Mouse (Mus musculus) lung, embryonic 14.5 days (tissue): ENCODE data around the gene Nop14. TPM values are rescaled to one million over a fixed set of nuclear protein-coding genes. Genes with fewer than 3 reads are reported as not detected.

Source experiments
- ATAC-seq: fragments of 200-750 bp; cut with Nextera tagmentation; 2 replicates; pipeline ENCODE4 v1.8.0; 2017; ENCODE audit warnings: mild to moderate bottlenecking, moderate TSS enrichment, moderate library complexity; ENCODE audit not compliant: insufficient read depth
- DNase-seq: peaks from one replicate; pipeline ENCODE4 v3.0.0-alpha.2; 2015
- H3K27ac ChIP-seq: fragments of 300-500 bp; sonication (generic); 2 replicates; pipeline ENCODE4 v1.5.1; 2014; ENCODE audit warnings: low read depth, mild to moderate bottlenecking, moderate library complexity
- H3K27me3 ChIP-seq: fragments of 300-500 bp; sonication (generic); 2 replicates; pipeline ENCODE4 v1.6.1; 2014; ENCODE audit warnings: low read length, control low read depth; ENCODE audit not compliant: insufficient read depth
- H3K36me3 ChIP-seq: fragments of 300-500 bp; sonication (generic); 2 replicates; pipeline ENCODE4 v1.6.1; 2014; ENCODE audit warnings: control low read depth; ENCODE audit not compliant: insufficient read depth
- H3K4me1 ChIP-seq: fragments of 300-500 bp; sonication (generic); 2 replicates; pipeline ENCODE4 v1.6.1; 2014; ENCODE audit warnings: antibody characterized with exemption, control low read depth; ENCODE audit not compliant: insufficient read depth
- H3K4me2 ChIP-seq: fragments of 300-500 bp; sonication (generic); 2 replicates; pipeline ENCODE4 v1.6.1; 2014; ENCODE audit warnings: mild to moderate bottlenecking
- H3K4me3 ChIP-seq: fragments of 300-500 bp; sonication (generic); 2 replicates; pipeline ENCODE4 v1.5.1; 2014; ENCODE audit warnings: low read depth, low read length
- H3K9ac ChIP-seq: fragments of 300-500 bp; sonication (generic); 2 replicates; pipeline ENCODE4 v1.6.1; 2014
- H3K9me3 ChIP-seq: fragments of 300-500 bp; sonication (generic); 2 replicates; pipeline ENCODE4 v1.6.1; 2016; ENCODE audit warnings: low read depth, low read length, control low read depth
- CTCF ChIP-seq: IDR thresholded peaks from 2 replicates; pipeline ENCODE4 v1.5.1; 2016; ENCODE audit warnings: antibody characterized with exemption, low read depth
- WGBS: fragments of 180-500 bp; shearing (Covaris S2); extraction: QIAGEN DNeasy Blood & Tissue Kit; methylation state at CpG from one replicate; pipeline ENCODE4 v1.1.7; 2014; 5-methylcytosine and 5-hydroxymethylcytosine counted together
- polyA plus RNA-seq: library from polyadenylated mRNA; unstranded; fragments of >200 nt; fragmentation: Nextera tagmentation; extraction: Ambion mirVana; gene quantifications from 2 replicates; pipeline ENCODE4 v1.2.1, GENCODE M21; 2014

Gene Nop14
- polyA plus RNA-seq, 1 experiment from 2014 or later: 23.9 TPM

DNA sequence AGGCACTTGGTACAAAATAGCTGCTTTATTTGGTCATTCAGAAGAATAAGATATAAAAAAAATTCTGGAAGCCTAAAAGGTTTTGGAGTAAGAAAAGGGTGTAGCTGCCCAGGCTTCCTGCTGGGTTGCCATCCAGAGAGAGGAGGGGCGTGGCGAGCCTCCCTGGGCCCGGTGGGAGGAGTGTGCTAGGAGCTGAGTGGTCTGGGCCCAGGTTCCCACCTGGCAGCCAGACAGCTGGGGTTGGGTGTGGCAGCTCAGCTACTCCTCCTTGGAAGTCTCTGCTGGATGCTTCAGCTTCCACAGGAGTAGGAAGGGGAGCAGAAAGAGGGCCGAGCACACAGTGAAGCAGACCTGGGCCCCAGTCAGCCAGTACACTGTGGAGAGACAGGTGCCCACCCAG is 26.3 kb downstream of the Nop14 start:
- no peak for TF ChIP-seq CTCF
- Histone ChIP-seq H3K4me2 (no peak overlapping the region), H3K9ac (no peak overlapping the region), H3K27me3 (no peaks in the 10 kb centered on the region), H3K4me3 (no peak overlapping the region), H3K9me3 (no peaks in the 10 kb centered on the region), H3K36me3 (peaks cover 80% of the 10 kb centered on the region), H3K27ac (no peak overlapping the region), H3K4me1 (peaks cover 6% of the 10 kb centered on the region; the same call in 1 of the 2 replicates)
- 58% methylated on average over 4 of the region's 4 CpGs for WGBS
- ATAC-seq (no peak), DNase-seq (peak; percentile 8)

GRCm38 (mm10) chr5:34632996-34633395 is 27.0 kb downstream of the Nop14 start:
- no peak for TF ChIP-seq CTCF
- DNase-seq (no peak), ATAC-seq (no peak)
- Histone ChIP-seq H3K4me2 (no peak overlapping the region), H3K4me3 (no peak overlapping the region), H3K4me1 (peaks cover 6% of the 10 kb centered on the region; the same call in 1 of the 2 replicates), H3K9ac (no peak overlapping the region), H3K36me3 (peaks cover 80% of the 10 kb centered on the region), H3K9me3 (no peaks in the 10 kb centered on the region), H3K27me3 (no peaks in the 10 kb centered on the region), H3K27ac (no peak overlapping the region)
- 84% methylated on average over 2 of the region's 2 CpGs for WGBS

- no peak overlapping the region for H3K4me3 ChIP-seq
- 94% methylated on average over 4 of the region's 4 CpGs for WGBS
- H3K27ac ChIP-seq: no peak overlapping the region
- TF ChIP-seq CTCF: no peak
- DNase-seq: no peak
- no peaks in the 10 kb centered on the region for H3K9me3 ChIP-seq
- H3K4me2 ChIP-seq: no peak overlapping the region
- H3K4me1 ChIP-seq: no peaks in the 10 kb centered on the region
- peaks cover 81% of the 10 kb centered on the region for H3K36me3 ChIP-seq
- no peak overlapping the region for H3K9ac ChIP-seq
- ATAC-seq: no peak
- H3K27me3 ChIP-seq: no peaks in the 10 kb centered on the region
These were observed 50.0 kb downstream of the Nop14 start for GRCm38 (mm10) chr5:34609966-34610365.

GRCm38 (mm10) chr5:34608226-34608625 is 51.7 kb downstream of the Nop14 start:
- H3K27ac ChIP-seq: no peak overlapping the region
- H3K4me1 ChIP-seq: no peaks in the 10 kb centered on the region
- ATAC-seq: no peak
- H3K9me3 ChIP-seq: no peaks in the 10 kb centered on the region
- 77% methylated on average over 3 of the region's 3 CpGs for WGBS
- no peak for TF ChIP-seq CTCF
- no peaks in the 10 kb centered on the region for H3K27me3 ChIP-seq
- no peak for DNase-seq
- no peak overlapping the region for H3K9ac ChIP-seq
- H3K4me2 ChIP-seq: no peak overlapping the region
- no peak overlapping the region for H3K4me3 ChIP-seq
- H3K36me3 ChIP-seq: peaks cover 70% of the 10 kb centered on the region

DNA sequence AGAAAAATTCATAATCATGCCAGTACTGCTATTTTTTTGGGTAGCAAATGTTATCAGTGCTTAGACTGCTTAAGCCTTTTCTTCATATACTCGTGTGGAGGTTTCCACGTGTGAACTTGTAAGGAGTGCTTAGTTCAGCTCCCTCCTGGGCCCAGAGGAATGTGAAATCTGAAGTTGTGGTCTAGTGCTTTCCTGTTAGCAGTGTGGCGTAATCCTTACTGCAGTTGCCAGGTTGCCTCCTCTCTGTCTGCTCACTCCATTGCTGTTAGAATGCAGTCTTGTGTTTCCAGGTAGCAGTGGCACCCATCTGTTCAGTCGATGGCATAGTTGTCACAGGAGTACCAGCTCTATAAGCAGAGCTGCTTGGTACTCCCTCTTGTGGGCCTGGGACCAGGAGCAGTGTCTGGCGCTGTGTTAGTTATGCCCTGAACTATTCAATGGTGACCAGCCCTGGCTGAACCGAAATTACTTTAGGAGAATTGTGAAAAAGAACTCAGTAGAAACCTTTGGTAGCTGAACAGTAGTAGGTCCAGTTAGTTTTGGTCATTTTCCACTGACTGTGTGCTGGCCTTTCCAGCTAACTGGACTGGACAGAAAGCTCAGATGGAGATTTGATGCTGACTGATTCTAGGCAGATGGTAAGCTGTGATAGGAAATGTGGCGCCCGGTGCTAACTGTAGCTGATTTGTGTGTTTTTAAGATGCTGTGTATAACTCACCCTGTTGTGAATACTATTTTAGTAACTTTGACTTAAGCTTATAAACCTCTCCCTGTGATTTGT is 52.7 kb downstream of the Nop14 start:
- WGBS: 85% methylated on average over 8 of the region's 8 CpGs
- DNase-seq (no peak), ATAC-seq (no peak)
- no peak overlapping the region for H3K9ac ChIP-seq
- no peaks in the 10 kb centered on the region for H3K27me3 ChIP-seq
- H3K36me3 ChIP-seq: peaks cover 74% of the 10 kb centered on the region
- no peak overlapping the region for H3K27ac ChIP-seq
- no peaks in the 10 kb centered on the region for H3K9me3 ChIP-seq
- H3K4me2 ChIP-seq: no peak overlapping the region
- TF ChIP-seq CTCF: no peak
- H3K4me1 ChIP-seq: no peaks in the 10 kb centered on the region
- no peak overlapping the region for H3K4me3 ChIP-seq

DNA sequence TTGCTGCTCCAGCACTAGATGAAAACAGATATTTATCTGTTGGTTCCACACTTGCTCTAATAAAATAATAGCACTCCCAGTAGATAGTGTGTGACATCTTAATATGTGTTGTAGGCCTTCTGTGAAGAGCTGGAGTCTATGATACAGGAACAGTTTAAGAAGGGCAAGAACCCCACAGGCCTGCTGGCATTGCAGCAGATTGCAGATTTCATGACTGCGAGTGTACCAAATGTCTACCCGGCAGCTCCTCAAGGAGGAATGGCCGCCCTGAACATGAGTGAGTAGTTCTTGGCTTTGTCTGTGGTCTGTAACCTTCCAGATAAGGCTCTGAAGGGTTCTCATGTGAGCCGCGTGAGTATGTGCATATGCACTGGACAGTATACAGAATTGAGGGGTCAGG is 55.4 kb downstream of the Nop14 start:
- H3K4me3 ChIP-seq: no peak overlapping the region
- ATAC-seq (no peak), DNase-seq (no peak)
- H3K36me3 ChIP-seq: peaks cover 56% of the 10 kb centered on the region
- no peaks in the 10 kb centered on the region for H3K4me1 ChIP-seq
- no peak overlapping the region for H3K27ac ChIP-seq
- WGBS: 90% methylated on average over 5 of the region's 5 CpGs
- H3K27me3 ChIP-seq: no peaks in the 10 kb centered on the region
- no peaks in the 10 kb centered on the region for H3K9me3 ChIP-seq
- TF ChIP-seq CTCF: no peak
- no peak overlapping the region for H3K9ac ChIP-seq
- H3K4me2 ChIP-seq: no peak overlapping the region

DNA sequence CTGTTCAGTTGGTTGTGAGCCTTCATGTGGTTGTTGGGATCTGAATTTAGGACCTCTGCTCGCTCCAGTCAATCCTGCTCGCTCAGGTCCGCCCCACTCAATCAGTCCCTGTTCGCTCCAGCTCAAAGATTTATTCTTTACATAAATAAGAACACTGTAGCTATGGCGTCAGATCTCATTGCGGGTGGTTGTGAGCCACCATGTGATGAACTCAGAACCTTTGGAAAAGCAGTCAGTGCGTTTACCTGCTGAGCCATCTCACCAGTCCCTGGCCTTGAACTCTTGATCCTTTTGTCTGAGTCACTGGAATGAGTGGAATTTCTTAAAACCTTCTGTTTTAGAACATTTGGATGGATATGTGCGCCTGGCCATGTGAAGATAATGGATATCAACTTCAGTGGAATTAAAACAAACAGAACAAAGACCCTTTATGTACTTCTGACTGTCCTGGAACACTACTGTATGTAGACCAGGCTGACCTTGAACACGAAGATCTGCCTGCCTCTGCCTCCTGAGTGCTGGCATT is 66.7 kb downstream of the Nop14 start:
- no peaks in the 10 kb centered on the region for H3K27me3 ChIP-seq
- H3K4me3 ChIP-seq: no peak overlapping the region
- peaks cover 16% of the 10 kb centered on the region for H3K36me3 ChIP-seq
- TF ChIP-seq CTCF: no peak
- H3K9me3 ChIP-seq: no peaks in the 10 kb centered on the region
- ATAC-seq (no peak), DNase-seq (no peak)
- 0 out of 2 replicates have a peak, but pooled peaks cover 10% of the 10 kb centered on the region for H3K4me1 ChIP-seq
- H3K4me2 ChIP-seq: no peak overlapping the region
- H3K27ac ChIP-seq: no peak overlapping the region
- H3K9ac ChIP-seq: no peak overlapping the region
- 92% methylated on average over 9 of the region's 9 CpGs for WGBS
